Mouse (Mus musculus) CD4-positive helper T cell, adult 2 months (primary cell): Measurements from ENCODE around the gene Abl1.
A peak's percentile ranks its signal among the peaks of the same experiment; 100 is the strongest.

Experiments used
- DNase-seq: peaks from one replicate; pipeline ENCODE4 v3.0.0-alpha.2; 2012; ENCODE audit warnings: low read depth, missing footprints, low spot score

The Abl1 gene

DNA sequence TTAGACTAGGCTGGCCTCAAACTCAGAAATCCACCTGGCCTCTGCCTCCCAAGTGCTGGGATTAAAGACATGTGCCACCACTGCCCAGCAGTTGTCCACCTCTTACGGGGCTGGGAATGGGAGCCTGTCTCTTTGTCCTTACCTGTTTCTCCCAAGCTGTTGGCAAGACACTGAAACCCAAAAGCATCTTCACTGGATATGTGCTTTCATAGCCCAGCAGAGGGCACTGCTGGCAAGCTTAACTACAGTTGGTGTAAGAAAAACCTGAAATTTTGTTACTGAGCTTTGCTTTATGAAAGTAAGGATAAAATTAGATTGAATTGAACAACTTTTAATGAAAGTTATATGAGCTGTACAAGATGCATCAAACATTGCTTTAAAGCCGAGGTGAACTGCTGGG is 4.5 kb upstream of the Abl1 start:
- DNase-seq = peak; percentile 70

DNA sequence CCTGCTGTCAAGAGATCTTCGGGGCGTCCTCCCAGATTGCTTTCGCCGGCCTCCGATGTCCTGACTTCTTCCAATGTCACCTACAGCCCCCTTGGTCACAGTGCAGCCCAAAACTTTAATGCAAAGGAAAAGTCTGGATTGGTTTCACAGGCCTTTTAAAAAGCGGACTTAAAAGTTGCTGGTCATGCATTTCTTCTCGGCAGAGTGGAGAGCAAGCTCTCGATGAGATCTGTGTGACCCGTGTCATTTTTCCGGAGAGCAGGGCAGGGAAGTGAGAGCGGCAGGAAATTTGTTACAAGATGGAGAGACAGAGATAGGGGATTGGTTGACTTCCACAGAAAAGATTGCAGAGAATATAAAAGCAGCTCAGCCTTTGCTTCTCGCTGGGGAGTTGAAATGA is 869 bp downstream of the Abl1 start:
- peak; percentile 31 for DNase-seq

- no peak for DNase-seq
Observed at GRCm38 (mm10) chr2:31690063-31690462, 1.9 kb downstream of the Abl1 start.

DNA sequence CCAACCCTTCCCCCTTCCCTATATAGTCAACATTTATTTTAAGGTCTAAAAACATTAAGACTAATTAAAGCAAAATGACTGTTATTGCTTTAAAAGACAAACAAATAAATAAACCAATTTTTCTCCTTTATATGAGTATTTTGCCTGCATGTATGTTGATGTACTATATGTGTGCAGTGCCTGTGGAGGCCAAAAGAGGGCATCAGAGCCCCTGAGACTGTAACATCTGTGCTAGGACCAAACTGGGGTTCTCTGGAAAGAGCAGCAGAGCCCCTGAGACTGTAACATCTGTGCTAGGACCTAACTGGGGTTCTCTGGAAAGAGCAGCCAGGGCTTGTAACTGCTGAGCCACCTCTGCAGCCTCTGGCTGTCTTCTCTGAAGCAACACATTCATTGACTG is 10.0 kb downstream of the Abl1 start:
- no peak for DNase-seq

GRCm38 (mm10) chr2:31700545-31701446 is 12.6 kb downstream of the Abl1 start:
- no peak for DNase-seq

DNA sequence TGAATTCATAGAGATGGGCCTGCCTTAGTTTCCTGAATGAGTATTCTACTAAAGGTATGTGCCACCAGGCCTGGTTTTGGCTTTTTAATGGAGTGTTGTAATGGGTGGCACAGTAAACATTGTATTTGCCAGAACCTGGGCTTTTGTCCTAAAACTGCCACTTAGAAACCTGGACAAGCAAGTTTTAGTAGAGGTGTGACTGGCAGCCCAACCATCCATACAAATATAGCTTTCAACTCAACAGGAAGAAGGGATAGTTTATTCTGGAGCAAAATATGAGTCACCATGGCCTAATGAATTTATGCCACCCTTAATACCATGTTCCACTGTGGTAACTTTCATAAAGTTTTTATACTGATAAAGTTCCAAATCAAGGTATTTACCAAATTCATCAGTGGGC is 15.1 kb downstream of the Abl1 start:
- no peak for DNase-seq

DNA sequence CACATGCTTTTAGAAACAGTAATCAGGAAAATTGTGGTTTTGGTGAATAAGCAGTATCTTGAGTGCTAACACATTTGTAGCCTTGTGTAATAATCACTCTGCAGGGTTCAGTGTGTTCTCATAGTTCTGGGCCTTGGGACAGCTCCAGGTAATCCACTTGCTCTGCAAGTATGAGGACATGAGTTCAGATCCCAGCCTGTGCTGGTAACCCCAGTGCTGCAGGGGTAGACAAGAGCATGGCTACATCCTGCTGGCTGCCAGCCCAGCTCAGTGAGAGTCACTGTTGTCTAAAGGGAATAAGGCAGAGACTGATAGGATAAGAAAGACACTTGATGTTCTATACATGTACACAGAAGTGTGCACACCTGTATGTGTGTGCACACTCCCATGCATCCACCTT is 17.7 kb downstream of the Abl1 start:
- no peak for DNase-seq

DNA sequence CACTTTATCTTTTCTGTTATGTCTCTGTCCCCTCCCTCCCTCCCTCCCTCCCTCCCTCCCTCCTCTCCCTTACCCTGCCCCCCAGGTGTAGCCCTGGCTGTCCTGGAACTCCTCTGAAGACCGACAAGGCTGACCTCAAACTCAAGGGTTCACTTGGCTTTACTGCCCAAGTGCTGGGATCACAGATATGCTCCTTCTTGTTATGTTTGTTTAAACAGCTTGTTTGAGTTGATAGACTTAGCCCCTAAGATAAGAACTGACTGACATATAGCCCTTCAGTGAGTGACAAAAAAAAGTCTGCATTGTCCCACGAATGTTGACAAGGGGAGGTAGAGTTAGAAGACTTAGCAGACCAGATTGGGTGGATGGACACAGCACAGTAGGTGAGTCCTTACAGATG is 18.4 kb downstream of the Abl1 start:
- DNase-seq = no peak

- DNase-seq = no peak
Observed at GRCm38 (mm10) chr2:31712716-31713115, 24.5 kb downstream of the Abl1 start.

- DNase-seq = no peak
Observed at GRCm38 (mm10) chr2:31713813-31714212, 25.6 kb downstream of the Abl1 start.

DNA sequence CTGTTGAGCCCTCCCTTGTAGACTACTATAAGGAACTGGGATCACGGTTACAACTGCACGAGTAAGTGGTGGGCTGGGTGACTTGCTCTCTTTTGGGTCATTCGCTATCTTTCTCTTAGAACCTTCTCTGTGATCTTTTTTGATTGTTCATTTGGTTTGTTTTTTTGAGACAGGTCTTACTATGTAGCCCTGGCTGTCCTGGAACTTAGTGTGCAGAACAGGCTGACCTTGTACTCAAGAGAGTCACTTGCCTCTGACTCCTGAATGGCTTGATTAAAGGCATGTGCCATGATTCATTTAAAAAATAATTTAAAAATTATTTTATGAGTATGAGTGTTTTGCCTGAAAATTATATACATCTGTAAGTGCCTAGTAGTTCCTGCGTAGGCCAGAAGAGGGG is 26.6 kb downstream of the Abl1 start:
- no peak for DNase-seq

DNA sequence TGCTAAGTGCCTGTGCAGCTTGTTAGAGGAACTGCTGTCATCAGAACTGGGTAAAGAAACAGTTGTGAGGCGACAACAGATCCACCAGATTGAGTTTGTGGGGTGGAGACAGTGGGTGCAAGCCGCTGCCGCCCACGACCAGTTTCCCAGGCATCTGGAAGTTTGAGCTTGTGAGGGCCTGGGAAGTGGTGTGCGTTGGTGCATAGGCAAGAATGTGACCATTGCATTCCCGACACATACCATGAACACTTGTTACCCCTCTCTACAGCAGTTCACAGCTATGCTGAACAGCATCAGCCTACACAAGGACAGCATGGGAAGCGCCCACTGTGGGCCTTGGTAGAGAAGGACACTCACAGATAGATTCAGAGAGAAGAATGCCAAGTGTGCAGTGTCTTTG is 27.8 kb downstream of the Abl1 start:
- no peak for DNase-seq

DNA sequence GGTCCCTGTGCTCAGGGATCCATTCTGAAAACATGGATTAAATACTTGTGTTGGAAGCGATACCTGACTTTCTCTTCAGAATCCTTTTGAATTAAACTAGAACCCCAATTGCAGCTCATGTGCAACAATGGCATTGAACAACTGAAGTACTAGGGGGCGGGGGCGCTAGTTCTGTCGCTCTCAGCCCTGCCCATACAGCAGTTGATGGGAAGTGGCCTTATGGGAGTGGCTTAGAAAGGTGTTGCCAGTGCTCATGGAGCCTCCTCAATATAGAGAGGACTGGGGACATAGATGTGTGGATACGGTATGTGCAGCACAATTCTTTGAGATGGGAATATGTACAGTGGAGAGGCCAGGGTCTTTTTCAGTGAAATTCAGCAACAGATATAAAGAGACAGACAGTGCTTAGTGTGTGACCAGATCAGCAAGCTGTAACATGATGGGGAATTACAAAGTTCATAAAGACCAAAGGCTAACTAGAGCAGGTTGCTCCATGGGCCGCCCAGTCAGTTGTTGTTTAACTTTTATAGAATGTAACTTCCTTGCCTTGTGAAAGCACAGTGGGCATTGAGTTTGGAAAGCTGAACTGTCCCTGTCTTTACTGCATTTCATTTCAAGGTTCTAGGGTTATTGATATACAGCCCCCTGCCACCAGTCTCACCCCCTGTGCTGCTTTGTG is 31.2 kb downstream of the Abl1 start:
- no peak for DNase-seq

DNA sequence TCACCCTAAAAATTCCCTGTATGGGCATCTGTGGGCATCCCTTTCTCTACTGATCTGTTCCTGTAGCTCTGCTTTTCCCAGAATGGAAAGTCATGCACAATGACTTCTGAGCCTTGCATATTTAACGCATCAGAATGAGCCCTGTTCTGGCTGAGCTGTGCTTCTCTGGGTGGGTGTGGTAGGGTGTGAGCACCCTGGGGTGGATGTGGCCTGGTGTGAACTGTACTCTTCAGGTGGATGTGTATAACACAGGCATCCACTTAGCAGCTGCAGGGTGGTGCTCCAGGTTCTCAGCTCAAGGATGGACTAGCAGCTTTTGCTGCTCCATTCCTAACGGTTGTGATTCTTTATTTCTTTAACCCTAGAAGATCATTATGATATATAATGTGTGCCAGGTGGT is 31.8 kb downstream of the Abl1 start:
- no peak for DNase-seq

GRCm38 (mm10) chr2:31720783-31721182 is 32.6 kb downstream of the Abl1 start:
- DNase-seq = no peak

DNA sequence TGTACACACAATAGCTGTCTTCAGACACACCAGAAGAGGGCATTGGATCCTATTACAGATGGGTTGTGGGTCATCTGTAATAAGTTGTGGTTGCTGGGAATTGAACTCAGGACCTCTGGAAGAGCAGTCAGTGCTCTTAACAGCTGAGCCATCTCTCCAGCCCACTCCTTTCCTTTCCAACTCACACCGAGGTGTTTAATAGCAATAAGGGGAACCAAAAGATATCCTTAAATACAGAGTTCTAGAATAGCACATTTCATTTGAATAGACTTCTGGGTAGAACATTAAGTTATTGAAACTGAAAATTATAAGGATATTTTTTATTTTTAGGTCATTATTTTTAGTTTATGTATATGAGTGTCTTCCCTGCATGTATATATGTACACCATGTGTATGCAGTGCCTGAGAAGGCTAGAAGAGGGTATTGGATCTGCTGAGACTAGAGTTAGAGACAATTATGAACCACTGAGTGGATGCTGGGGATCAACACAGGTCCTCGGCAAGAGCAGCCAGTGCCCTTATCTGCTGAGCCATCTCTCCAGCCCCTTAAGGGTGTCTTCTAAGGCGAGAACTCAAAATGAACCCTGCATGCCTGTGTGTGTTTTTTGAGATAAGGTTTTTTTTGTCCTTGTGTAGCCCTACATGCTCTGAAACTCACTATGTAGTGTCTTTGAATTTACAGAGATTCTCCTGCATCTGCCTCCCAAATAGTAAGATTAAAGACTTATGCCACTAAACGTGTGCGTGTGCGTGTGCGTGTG is 36.7 kb downstream of the Abl1 start:
- no peak for DNase-seq

GRCm38 (mm10) chr2:31727576-31728277 is 39.6 kb downstream of the Abl1 start:
- DNase-seq = peak; percentile 39

GRCm38 (mm10) chr2:31730640-31731039 is 42.5 kb downstream of the Abl1 start:
- no peak for DNase-seq

- no peak for DNase-seq
Observed at GRCm38 (mm10) chr2:31732497-31732896, 44.3 kb downstream of the Abl1 start.

- DNase-seq = no peak
Observed at GRCm38 (mm10) chr2:31733558-31733957, 45.4 kb downstream of the Abl1 start.

- no peak for DNase-seq
Observed at GRCm38 (mm10) chr2:31739041-31739440, 50.9 kb downstream of the Abl1 start.

- DNase-seq = no peak
Observed at GRCm38 (mm10) chr2:31741728-31742127, 53.6 kb downstream of the Abl1 start.
